Mouse (Mus musculus): ENCODE measurements around the gene Ttc5.
"Not testable (repeated sequence)": the region's sequence is repeated elsewhere in the genome, so short reads cannot be mapped to it uniquely, and the experiment has no call there.

The Ttc5 gene

GRCm38 (mm10) chr14:50765736-50766135 is 19.6 kb downstream of the Ttc5 start:
- DNase-seq (ENCODE audit: low spot score), result no peak

DNA sequence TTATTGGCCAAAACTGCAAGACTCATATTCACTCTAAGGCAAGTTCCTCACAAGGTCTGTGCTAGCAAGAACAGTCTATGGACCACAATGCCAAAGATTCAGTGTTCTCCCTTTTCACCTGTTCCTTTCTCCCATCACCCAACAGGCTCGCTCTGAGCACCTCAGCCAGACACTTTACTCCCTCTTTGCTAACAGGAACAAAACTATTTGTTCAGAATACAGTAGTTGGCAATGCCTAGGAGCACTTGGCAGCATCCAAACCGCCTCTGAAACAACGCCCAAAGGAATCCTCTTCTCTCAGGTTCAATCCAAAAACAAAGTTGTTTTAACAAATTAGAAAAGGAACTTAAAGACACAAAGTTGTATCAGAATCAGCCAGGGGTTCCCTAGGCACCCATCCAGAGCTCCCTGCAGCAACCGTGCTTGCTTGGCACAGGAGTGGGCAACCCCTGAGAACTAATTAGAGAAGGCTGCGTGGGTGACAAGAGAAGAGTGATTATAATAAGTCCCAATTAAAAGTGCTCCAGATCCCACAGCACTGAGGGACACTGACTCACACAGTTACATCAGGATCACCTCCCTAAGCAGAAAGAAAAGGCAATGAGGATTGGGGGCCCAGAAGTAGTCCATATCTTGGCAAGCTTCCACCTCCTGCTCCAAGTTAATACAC is 26.8 kb downstream of the Ttc5 start:
- DNase-seq (ENCODE audit: low spot score), result no peak

DNA sequence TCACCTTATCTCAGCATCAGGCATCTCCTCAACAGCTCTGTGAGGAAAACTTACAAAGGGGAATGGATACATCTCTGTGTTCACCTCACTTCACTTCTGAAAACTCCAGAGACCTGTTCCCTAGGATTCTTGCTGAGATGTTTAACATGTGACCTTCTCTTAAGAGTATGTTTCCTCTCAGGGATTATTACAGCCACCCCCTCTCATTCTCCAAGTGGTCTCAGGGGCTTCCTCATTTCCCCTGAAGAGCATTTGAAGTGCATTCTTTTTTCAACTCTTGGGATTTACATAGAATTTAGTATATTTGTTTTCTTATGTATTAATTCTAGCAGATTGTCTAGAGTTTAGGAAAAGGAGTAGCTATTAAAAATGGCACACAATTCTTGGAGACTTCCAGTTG is 40.3 kb downstream of the Ttc5 start, which contains the start of gene Olfr749:
TSS of gene Olfr749 (minus strand) at position 101 of the 400 bp plus-strand sequence.
- DNase-seq (ENCODE audit: low spot score), result no peak

DNA sequence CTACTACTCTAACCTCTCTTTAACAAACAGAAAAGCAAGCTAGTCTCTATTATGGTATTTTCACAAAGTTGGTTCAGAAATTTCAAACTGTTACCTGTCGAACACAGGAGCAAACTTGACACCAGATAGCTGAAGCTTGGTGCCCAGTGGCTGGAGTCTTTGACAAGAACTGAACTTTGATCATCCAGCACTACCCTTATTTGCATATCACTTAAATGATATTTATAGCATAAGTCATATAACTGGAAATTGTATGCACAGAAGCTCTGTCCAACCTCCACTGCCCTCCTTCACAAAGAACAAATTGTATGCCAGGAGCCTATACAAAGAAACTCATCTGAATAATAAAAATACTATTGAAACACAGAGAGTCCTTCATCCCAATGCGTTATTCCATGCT is 43.7 kb downstream of the Ttc5 start:
- DNase-seq (ENCODE audit: low spot score), result no peak

GRCm38 (mm10) chr14:50740334-50740733 is 45.0 kb downstream of the Ttc5 start:
- no peak for DNase-seq (ENCODE audit: low spot score)

- not testable (repeated sequence) for DNase-seq (ENCODE audit: low spot score)
Observed at GRCm38 (mm10) chr14:50722371-50722770, 62.9 kb downstream of the Ttc5 start.

- not testable (repeated sequence) for DNase-seq (ENCODE audit: low spot score)
Observed at GRCm38 (mm10) chr14:50719875-50720274, 65.4 kb downstream of the Ttc5 start.
